Mouse (Mus musculus): ENCODE data around the gene Tbc1d2b.

DNA sequence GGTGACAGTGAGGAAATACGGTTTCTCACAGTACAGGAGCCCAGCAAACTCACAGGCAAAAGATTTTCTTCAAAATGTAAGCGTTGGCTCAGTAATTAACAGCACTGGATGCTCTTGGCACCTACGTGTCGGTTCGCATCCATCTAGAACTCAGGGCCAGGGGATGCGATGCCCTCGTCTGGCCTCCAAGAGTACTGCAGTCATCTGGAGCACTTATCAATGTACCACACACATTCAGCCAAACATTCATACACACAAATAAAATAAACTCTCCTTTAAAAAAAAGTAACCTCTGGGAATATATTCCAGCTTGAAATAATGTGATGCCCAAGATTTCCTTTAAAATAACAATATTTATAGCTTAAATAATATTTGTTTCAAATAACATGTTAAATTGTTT, 29.0 kb downstream of the Tbc1d2b start:
- TF ChIP-seq CTCF (IDR thresholded peaks at IDR 0.05; ENCODE audit: low read depth, low read length) (peak; percentile 79), POLR2A (IDR thresholded peaks at IDR 0.05; ENCODE audit: extremely low read depth, insufficient read depth, low read length) (no peak)

Data from liver, adult 2 months (tissue).